Mouse (Mus musculus): ENCODE data around the gene Pbx3.

DNA sequence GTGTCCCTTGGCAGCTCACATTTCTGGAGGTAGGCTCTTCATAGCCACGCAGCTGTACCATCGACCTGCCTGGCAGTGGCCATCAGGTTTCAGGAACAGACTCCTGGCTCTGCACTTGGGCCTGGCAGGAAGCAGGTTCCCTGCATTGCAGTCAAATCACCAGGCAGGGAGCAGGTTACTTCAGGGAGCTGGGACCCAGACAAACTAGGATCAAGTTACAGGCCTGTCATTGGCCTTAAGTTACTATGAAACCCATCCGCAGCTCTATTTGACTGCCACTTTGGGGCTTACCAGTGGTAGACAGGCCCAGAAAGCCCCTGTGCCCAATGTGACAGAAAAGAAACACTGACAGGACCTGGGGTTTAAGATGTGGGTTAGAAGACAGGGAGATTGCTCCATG lies 204.8 kb downstream of the Pbx3 start:
- TF ChIP-seq CTCF (IDR thresholded peaks at IDR 0.05; ENCODE audit: extremely low read depth, insufficient read depth, low read length) (no peak), POLR2A (IDR thresholded peaks at IDR 0.05; ENCODE audit: extremely low read depth, insufficient read depth, low read length) (no peak)
